Mouse (Mus musculus) ZHBTc4 (cell line): ENCODE results near the gene Ndufaf7.

Source experiments
- DNase-seq: peaks from one replicate; pipeline ENCODE4 v3.0.0-alpha.2; 2011; ENCODE audit warnings: low read depth, low spot score

The Ndufaf7 gene

GRCm38 (mm10) chr17:78936466-78937228 lies at the start of gene Ndufaf7, which contains the start of gene Cebpz:
Gene Ndufaf7, plus strand, starts transcription at chr17:78937136.
Gene Cebpz, minus strand, starts transcription at chr17:78937066.
- peak; percentile 97 for DNase-seq

DNA sequence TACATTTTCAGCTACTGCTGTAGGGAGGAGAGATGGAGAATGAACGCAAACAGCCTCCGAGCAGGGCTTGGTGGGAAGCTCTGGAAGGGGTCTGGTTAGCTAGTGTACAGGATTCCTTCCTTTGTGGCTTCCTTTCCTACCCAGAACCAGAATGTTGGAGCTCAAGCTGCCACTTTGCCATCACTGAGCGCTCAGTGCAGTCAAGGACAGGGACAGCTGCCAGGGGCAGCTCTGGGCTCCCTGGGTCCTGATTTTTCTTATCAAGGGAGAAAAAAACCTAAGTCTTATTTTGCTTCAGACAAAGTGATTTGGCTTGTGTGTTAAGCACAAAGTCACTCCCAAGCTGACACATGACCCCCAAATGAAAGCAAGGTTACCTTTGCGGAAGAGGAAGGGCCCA lies 48.4 kb upstream of the Ndufaf7 start:
- DNase-seq, result no peak

- no peak for DNase-seq
These were observed 47.8 kb upstream of the Ndufaf7 start for GRCm38 (mm10) chr17:78889184-78889583.

DNA sequence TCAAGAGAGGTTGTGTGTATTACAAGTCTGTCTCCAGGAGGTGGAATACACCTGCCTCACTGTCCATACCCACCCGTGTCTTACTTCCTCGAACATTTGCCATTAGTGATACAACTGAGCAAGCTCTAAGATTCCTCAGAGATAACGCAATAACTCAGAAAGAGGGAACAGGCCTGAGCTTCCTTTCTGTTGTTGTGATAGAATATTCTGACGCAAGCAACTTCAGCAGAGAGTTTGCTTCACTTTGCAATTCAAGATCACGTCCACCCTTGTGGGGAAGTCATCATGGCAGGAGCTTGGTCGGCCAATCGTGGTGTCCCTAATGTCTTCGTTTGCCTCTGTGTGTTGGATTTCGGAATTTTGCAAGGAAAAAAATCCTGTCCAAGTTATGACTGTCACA lies 45.9 kb upstream of the Ndufaf7 start:
- DNase-seq, result no peak

GRCm38 (mm10) chr17:78894991-78895390 lies 41.9 kb upstream of the Ndufaf7 start:
- peak; percentile 46 for DNase-seq

GRCm38 (mm10) chr17:78895394-78895793 lies 41.5 kb upstream of the Ndufaf7 start:
- DNase-seq, result peak; percentile 79

DNA sequence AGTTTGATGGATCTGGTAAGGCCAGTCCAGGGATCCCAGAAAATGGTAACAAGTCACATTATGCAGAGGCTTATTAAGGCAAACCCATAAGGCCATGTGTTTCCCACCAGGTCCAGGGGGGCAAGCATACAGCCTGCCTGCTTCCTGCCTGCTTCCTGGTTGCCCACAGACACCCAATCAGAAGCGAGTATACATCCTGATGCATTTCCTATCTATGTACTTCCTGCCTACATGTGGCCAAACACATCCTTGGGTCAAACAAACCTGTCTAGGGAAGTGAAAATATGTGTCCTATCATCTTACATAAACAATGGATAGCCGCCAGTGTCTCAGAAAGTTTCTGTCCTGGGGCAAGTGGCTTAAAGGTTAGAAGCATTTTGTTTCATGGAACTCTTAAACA lies 33.8 kb upstream of the Ndufaf7 start:
- no peak for DNase-seq

- no peak for DNase-seq
These were observed 30.0 kb upstream of the Ndufaf7 start, which contains the start of gene Sult6b1 for GRCm38 (mm10) chr17:78906892-78907291. Gene Sult6b1, minus strand, starts transcription at chr17:78906992.

GRCm38 (mm10) chr17:78909374-78909773 lies 27.6 kb upstream of the Ndufaf7 start:
- no peak for DNase-seq

DNA sequence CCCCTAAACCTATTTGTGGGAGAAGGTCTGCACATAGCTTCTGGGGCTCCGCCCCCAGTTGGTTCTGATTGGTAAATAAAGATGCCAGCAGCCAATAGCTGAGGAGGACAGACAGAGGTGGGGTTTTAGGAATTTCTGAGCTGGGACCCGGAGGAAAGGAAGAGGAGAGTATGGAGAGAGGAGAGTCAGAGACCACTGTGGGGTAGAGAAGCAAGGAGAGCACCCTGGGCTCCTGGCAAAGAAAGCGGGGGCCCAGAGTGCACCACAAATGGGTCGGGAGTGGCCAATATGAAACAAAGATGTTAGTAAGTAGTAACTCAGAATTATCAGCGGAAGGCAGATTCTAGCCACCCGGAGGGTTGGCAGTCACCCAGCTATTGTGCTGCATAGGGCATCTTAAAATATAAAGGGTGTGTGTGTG lies 24.1 kb upstream of the Ndufaf7 start:
- peak; percentile 57 for DNase-seq

DNA sequence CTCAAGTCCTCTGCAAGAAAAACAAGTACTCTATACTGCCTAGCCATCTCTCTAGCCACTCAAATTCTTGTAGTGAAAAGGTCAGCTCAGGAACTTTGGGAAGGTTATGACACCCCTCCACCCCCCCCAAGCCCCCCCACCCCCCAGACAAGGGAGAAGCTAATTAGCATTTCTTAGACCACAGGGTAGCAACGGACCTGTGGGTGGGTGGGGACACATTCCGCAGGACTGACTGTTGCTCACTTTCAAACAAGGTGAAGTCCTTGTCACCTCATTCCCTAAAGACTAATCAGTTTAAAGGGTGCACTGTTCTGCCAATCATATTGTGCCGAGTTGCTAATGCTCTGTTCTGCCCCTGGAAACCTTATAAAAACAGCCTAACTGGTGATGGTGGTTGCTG lies 23.0 kb upstream of the Ndufaf7 start:
- peak; percentile 62 for DNase-seq

- peak; percentile 63 for DNase-seq
These were observed 21.2 kb upstream of the Ndufaf7 start for GRCm38 (mm10) chr17:78915772-78916171.

DNA sequence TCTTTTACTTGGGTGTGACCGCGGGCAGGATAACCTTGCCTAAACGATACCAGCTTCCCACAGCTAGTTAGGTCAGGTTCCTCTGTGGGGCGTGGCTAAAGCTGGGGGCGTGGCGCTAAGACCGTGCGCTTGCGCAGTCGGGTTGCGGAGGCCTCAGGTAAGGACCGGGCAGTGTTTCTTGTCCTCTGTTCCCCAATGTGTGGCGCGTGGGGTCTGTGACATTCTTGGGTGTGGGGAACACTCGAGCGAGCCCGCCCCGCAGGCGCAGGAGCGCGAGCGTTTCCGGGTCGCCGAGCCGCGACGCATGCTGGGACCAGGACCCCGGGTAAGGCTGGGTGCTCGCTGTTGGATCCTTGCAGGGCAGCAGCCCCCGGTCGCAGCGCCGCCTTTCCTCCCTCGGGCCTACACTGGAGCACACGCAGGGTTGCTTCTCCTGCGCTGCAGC lies 20.5 kb upstream of the Ndufaf7 start, which contains the start of gene Cebpzos:
Gene Cebpzos, plus strand, starts transcription at position 132 of the 445 bp plus-strand sequence.
- DNase-seq, result peak; percentile 91

DNA sequence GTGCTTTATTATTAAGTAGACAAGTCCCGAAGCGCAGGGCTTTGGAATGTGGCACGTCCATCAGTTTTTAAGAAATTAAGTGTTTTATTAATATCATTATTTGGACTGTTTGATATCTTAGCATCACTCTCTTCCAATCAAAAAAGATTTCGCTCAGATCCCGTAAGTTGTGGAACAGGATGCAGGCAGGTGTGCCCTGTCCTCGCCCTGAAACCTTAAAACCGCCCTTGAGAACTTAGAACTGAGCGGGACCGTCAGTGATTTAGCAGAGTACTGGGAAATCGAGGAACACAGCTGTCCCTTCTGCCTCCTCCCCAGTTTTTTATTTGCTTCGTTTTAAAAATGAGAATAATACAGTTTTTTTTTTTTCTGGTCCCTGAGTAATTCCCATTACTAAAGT lies 20.0 kb upstream of the Ndufaf7 start:
- DNase-seq, result peak; percentile 2

DNA sequence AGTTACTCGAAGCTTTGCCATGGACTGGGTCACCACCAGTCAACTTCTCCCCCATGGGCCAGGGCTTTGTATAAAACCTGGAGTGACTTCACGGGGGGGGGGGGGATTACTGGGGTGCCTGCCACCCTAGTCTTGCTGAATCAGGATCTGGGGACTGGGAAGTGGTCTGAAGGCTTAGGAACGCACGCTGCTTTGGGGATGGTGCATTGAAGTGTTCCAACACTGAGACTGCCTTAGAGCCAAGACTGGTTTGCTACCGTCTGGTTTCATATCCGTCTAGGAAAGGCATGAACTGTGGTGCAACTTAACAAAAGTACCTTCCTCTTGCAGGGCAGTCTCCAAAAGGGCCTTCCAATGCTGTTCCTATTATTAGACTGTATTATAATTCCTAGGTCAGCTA lies 19.2 kb upstream of the Ndufaf7 start:
- DNase-seq, result no peak

GRCm38 (mm10) chr17:78935857-78936256 lies 1.1 kb upstream of the Ndufaf7 start:
- no peak for DNase-seq

DNA sequence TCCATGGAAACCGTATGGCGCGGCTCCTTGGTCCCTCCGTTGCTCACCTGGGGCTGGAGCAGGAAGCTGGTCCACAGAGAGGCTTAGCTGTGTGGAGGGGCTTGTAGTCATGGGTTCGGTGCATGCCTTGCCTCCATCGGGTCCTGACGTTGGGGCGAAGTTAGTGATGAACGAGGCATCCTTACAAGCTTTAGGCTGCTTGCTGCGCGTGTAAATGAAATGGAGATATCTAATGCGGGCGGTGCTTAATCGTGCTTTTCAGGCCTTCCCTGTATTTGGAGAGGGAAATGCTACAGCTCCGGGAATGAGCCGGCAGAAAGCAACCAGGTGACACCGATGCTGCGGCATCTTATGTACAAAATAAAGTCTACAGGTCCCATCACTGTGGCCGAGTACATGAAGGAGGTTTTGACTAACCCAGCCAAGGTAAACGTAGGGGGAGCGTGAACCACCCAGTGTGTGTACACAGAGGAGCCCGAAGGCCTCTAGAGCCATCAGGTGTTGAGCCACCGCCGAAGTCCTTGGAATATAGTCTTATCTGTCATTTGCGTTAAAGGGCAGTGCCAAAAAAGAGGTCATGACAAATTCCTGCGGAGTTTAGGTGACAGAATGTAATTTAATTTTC lies 405 bp downstream of the Ndufaf7 start:
- no peak for DNase-seq

DNA sequence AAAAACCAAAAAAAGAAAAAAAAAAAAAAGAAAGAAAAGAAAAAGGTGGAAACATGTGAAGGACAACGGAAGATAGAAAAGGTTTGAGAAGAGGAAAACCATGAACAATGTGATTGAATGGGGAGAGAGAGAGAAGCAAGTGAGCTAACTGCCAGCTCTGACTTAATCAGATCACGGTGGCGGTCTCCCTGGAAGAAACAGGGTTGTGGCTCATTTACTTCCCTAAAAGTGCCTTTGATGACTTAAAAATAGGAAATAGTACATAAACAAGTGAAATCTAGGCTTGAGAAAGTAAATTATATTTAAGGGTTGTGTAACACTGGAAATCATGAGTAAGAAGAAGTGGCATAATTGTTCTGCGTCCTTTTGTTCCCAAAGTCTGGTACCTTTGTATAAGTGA lies 2.0 kb downstream of the Ndufaf7 start:
- DNase-seq, result no peak

DNA sequence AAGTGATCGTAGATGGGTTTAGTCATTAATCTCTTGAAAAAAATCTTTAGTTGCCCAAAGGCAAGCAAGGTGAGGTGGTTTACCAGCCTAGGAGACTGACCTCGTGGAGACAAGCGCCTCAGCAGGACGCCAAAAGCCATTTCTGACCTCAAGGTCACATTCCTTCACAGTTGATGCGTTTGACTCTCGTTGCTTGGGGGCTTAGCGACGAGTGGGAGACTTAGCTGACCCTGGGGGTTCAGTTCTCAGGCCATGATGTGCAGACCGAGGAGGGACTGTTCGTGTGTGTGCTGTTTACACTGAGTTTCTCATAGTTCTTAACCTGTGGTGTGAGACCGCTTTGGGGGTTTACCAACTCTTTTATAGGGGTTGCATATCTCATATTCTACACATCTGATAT lies 5.6 kb downstream of the Ndufaf7 start:
- DNase-seq, result peak; percentile 9

DNA sequence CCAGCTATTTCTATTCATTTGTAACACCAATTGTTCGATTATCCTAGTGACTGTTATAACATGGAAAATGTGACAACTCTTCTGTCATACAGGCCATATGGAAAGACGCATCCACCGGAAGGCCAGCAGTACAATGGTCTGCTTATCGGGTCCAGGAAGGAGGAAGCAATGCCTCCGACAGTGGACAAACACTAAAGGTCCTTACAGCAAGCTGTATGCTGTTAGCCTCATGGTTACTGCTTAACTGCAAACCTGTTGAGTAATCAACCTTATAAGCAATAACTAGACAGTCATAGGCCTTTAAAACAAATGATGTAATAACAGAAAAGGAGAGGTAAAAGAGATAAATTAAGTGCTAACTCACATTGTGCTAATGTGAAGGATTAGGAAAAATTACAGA lies 14.3 kb downstream of the Ndufaf7 start:
- DNase-seq, result no peak

DNA sequence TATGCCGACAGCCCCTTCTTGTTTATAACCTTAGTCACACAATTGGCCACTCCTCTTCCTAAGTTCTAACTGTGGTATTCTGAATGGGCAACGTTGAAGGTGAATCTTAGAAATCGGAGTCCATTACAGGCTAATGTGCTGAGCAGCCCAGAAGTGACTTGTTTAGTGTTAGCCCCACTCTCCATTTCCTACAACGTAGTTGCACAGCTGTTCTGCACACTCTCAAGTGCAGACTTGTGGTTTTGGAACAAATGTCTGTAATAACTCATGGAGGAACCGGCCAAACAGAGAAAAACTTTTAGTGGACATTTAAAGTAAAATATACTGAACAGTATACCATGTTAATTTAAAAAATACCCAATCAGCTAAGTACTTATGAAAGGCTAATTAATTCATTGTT lies 15.1 kb downstream of the Ndufaf7 start:
- no peak for DNase-seq

DNA sequence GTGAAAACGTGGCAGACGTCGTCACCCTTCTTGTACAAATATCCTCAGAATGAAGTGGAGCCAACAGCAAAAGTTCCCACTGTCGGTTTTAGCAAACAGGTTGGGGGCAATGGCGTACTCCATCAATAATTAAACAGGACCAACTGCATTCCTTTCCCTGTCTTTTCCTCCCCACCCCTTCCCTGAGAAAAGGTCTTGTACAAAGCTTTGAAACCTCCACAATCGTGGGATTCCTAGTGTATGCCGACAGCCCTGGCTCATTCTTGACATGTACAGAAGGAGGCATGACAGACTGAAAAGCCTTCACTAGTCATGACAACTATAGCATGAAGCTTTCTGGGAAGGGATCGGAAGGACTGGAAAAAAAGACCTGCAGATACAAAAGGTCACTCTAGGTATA lies 16.3 kb downstream of the Ndufaf7 start:
- no peak for DNase-seq

DNA sequence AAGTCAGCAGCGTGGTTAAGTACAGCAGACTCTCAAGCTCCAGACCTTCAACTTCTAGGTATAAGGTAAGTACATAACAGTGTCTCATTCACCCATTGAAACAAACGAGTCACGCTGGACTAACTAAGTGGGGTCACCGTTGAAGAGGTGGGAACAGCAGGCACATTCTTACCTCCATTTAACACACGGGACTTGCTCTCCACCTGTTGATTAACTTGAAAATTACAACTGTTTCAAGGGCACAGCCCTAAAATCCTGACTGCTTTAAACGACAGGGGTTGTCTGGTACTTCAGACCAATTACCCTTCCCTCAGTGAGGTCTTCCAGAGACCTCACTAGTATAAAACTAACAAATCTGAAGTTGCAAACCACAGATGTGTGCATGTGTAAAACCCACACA lies 22.5 kb downstream of the Ndufaf7 start:
- DNase-seq, result no peak
